Mouse (Mus musculus) stomach, postnatal 0 days (tissue): ENCODE measurements around the gene Abraxas2. TPM values are rescaled to one million over a fixed set of nuclear protein-coding genes. Genes with fewer than 3 reads are reported as not detected.

ENCODE experiments used
- ATAC-seq: fragments of 200-750 bp; cut with Nextera tagmentation; 2 replicates; pipeline ENCODE4 v1.8.0; 2017; ENCODE audit not compliant: low FRiP score, low TSS enrichment
- DNase-seq: peaks from one replicate; pipeline ENCODE4 v3.0.0-alpha.2; 2016; ENCODE audit warnings: low spot score
- H3K27ac ChIP-seq: fragments of 300-500 bp; sonication (generic); replicated peaks from 2 replicates; pipeline ENCODE4 v1.5.1; 2014; ENCODE audit warnings: mild to moderate bottlenecking, control low read depth
- H3K27me3 ChIP-seq: fragments of 300-500 bp; sonication (generic); 2 replicates; pipeline ENCODE4 v1.6.1; 2014; ENCODE audit warnings: low read length; ENCODE audit not compliant: control insufficient read depth, insufficient read depth
- H3K36me3 ChIP-seq: fragments of 300-500 bp; sonication (generic); 2 replicates; pipeline ENCODE4 v1.6.1; 2014; ENCODE audit warnings: low read length, mixed read lengths; ENCODE audit not compliant: control insufficient read depth, insufficient read depth
- H3K4me1 ChIP-seq: fragments of 300-500 bp; sonication (generic); replicated peaks from 2 replicates; pipeline ENCODE4 v1.6.1; 2014; ENCODE audit warnings: antibody characterized with exemption; ENCODE audit not compliant: control insufficient read depth, insufficient read depth
- H3K4me2 ChIP-seq: fragments of 300-500 bp; sonication (generic); replicated peaks from 2 replicates; pipeline ENCODE4 v1.6.1; 2014; ENCODE audit warnings: low read depth, mild to moderate bottlenecking, control low read depth, moderate library complexity
- H3K4me3 ChIP-seq: fragments of 300-500 bp; sonication (generic); 2 replicates; pipeline ENCODE4 v1.5.1; 2014; ENCODE audit warnings: low read depth, low read length, control low read depth
- H3K9ac ChIP-seq: fragments of 300-500 bp; sonication (generic); 2 replicates; pipeline ENCODE4 v1.6.1; 2014; ENCODE audit warnings: mild to moderate bottlenecking, low read length, control low read depth, mixed read lengths
- H3K9me3 ChIP-seq: fragments of 300-500 bp; sonication (generic); 2 replicates; pipeline ENCODE4 v1.6.1; 2016; ENCODE audit warnings: low read length; ENCODE audit not compliant: control insufficient read depth
- CTCF ChIP-seq: IDR thresholded peaks from 2 replicates; pipeline ENCODE4 v1.5.1; 2016; ENCODE audit warnings: antibody characterized with exemption, low read depth, mild to moderate bottlenecking, moderate library complexity
- EP300 ChIP-seq: optimal IDR thresholded peaks from 2 replicates; pipeline ENCODE3; 2016; ENCODE audit warnings: antibody characterized with exemption
- WGBS: fragments of 180-500 bp; shearing (Covaris S2); extraction: QIAGEN DNeasy Blood & Tissue Kit; methylation state at CpG from one replicate; pipeline ENCODE4 v1.1.7; 2014; 5-methylcytosine and 5-hydroxymethylcytosine counted together
- polyA plus RNA-seq: library from polyadenylated mRNA; unstranded; fragments of >200 nt; fragmentation: Nextera tagmentation; extraction: Ambion mirVana; gene quantifications from 2 replicates; pipeline ENCODE4 v1.2.1, GENCODE M21; 2015

Abraxas2 gene
- polyA plus RNA-seq, 1 experiment from 2014 or later: 20.2 TPM

DNA sequence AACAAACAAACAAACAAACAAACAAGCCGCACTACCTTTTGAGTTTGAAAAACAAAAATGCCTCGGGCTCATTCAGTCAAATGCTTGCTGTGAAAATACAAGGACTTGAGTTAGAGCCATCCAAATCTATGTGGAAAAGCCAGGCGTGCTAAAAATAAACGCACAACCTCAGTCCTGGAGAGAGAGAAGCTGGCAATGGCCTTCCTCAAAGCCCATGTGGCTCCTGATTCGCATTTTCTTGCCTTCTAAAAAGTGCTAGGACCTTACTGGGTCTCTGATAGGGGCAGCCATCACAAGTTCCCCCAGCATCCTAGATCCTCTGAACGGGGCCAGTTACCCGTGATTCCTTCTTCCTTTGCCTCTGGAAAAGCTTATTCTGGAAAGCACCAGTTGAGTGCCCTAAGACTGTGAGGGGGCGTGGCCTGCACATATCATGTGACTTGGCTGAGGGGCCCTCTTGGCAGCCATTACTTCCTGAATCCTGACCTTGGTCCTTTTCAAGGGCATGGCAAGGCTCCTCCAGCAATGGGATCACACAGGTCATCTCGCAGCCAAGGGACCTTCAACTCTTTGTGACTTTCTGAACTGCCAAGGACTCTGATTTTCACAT is 37.3 kb downstream of the Abraxas2 start:
- 83% methylated on average over 9 of the region's 9 CpGs for WGBS
- no peak for ATAC-seq
- no peak overlapping the region for H3K4me2 ChIP-seq
- H3K9me3 ChIP-seq: no peaks in the 10 kb centered on the region
- H3K27me3 ChIP-seq: no peaks in the 10 kb centered on the region
- H3K9ac ChIP-seq: no peak overlapping the region
- H3K36me3 ChIP-seq: no peaks in the 10 kb centered on the region
- no peak for DNase-seq
- TF ChIP-seq EP300 (no peak), CTCF (no peak)
- no peak overlapping the region for H3K4me3 ChIP-seq
- no peaks in the 10 kb centered on the region for H3K4me1 ChIP-seq
- no peak overlapping the region for H3K27ac ChIP-seq

DNA sequence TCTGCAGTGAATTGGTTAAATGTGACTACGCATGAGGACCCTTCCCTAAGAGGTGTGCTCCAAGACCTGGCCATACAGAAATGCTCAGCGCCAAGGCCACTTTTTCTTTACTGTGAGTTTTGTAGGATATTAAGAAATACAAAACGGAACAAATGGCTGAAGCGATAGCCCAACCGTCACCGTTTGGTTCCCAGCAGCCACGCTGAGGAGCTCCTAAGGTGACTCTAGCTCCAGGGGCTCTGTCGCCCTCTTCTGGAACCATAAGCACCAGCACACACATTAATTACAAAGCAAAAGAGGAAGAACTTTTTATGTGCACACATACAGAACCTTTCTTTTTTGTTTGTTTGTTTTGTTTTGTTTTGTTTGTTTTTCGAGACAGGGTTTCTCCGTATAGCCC is 38.2 kb downstream of the Abraxas2 start:
- Histone ChIP-seq H3K4me3 (no peak overlapping the region), H3K36me3 (no peaks in the 10 kb centered on the region), H3K4me1 (no peaks in the 10 kb centered on the region), H3K4me2 (no peak overlapping the region), H3K9ac (no peak overlapping the region), H3K9me3 (no peaks in the 10 kb centered on the region), H3K27me3 (no peaks in the 10 kb centered on the region), H3K27ac (no peak overlapping the region)
- DNase-seq (no peak), ATAC-seq (no peak)
- peak; percentile 38 for TF ChIP-seq CTCF
- TF ChIP-seq EP300: no peak
- WGBS: 88% methylated on average over 10 of the region's 10 CpGs

DNA sequence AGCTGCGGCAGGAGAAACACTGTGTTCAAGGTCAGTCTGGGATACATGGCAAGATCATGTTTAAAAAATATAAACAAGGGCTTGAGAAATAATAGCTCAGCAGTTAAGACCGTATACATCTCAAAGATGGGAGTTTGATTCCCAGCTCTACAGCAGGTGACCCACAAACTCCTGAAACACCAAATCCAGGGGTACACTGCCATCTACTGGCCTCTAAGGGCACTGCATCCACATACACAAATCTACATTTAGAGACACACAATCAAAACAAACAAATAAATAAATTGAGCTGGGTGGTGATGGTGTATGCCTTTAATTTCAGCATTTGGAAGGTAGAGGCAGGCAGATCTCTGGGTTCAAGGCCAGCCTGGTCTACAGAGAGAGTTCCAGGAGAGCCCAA is 39.2 kb downstream of the Abraxas2 start:
- Histone ChIP-seq H3K27ac (no peak overlapping the region), H3K9me3 (no peaks in the 10 kb centered on the region), H3K4me3 (no peak overlapping the region), H3K4me1 (no peaks in the 10 kb centered on the region), H3K27me3 (no peaks in the 10 kb centered on the region), H3K36me3 (no peaks in the 10 kb centered on the region), H3K9ac (no peak overlapping the region), H3K4me2 (no peak overlapping the region)
- no peak for TF ChIP-seq EP300
- TF ChIP-seq CTCF: peak; percentile 68
- ATAC-seq (no peak), DNase-seq (no peak)
- 86% methylated on average over 2 of the region's 2 CpGs for WGBS

DNA sequence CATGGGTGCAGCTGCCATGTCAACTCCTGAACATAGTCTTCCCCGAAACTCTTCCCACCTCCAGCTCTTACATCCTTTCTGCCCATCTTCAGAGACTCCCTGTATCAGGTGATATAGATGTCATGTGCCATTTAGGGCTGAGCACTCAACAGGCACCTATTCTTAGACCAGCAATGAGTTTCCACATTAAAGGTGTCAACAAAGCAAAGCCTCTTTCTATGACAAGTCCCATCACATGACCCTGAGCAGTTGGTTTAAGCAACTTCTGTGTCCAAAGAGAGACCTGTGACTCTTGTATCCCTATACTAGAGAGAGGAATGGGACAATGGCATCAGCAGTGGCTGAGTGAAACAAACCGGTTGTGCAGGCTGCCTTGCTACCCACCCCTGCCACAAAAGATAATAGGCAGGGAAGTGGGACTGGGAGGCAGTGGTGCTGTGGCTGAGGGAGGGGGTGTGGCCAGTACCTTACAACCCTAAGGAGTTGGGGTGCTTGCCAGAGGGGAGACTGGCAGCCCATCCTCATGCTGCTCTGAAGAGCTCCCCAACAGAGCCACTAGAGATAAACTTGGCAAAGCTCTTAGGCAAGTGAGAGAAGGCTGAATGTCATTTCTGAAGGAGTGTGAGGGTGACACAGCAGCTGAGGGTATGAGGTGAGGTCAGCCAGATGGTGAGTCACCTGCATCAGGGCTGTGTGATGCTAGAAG is 42.0 kb downstream of the Abraxas2 start:
- Histone ChIP-seq H3K4me3 (no peak overlapping the region), H3K27me3 (no peaks in the 10 kb centered on the region), H3K9me3 (no peaks in the 10 kb centered on the region), H3K36me3 (no peaks in the 10 kb centered on the region), H3K9ac (no peak overlapping the region), H3K4me2 (no peak overlapping the region), H3K4me1 (no peaks in the 10 kb centered on the region), H3K27ac (peak overlapping the region; percentile 61)
- 39% methylated on average over 2 of the region's 2 CpGs for WGBS
- DNase-seq (peak; percentile 48), ATAC-seq (peak; percentile 80)
- TF ChIP-seq EP300 (peak; percentile 17), CTCF (no peak)

DNA sequence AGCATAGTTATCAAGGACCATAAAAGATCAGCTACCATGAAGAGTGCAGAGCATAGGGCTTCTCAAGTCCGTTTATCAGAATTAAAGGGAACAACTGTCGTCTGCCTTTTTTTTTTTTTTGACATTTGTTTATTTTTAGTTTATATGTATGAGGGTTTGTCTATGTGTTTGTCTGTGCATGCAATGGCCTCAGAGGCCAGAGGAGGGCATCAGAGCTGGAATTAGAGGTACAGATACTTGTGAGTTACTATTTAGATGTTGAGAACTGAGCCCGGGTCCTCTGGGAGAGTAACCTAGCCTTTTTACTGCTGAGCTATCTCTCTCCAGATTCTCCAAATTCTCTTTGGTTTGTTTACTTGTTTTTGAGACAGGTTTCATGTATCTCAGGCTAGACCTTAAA is 44.8 kb downstream of the Abraxas2 start:
- TF ChIP-seq CTCF (peak; percentile 26; the same call in 1 of the 2 replicates), EP300 (no peak)
- Histone ChIP-seq H3K9me3 (no peaks in the 10 kb centered on the region), H3K4me3 (no peak overlapping the region), H3K4me1 (no peaks in the 10 kb centered on the region), H3K27me3 (no peaks in the 10 kb centered on the region), H3K36me3 (no peaks in the 10 kb centered on the region), H3K9ac (no peak overlapping the region), H3K4me2 (no peak overlapping the region), H3K27ac (no peak overlapping the region)
- no peak for DNase-seq
- ATAC-seq: no peak
- 66% methylated on average over 3 of the region's 3 CpGs for whole genome bisulfite sequencing

DNA sequence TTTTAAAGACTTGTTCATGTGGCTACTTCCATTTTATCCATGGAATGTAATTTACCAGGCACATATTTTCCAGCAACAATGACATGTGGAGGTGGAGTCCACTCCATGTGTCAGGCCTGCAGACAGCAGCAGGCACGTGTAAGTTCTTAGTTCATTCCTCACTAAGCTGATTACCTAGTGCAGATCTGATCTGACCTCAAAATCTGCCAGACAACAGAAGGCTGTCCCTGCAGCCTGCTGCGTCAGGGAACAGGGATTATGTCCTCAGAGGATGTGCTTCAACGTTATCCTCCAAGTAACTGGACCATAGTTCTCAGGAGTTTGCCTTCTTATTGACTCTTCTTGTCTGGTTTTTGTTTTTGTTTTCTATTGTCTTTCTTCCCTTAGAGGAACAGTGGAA is 62.9 kb downstream of the Abraxas2 start:
- Histone ChIP-seq H3K9ac (no peak overlapping the region), H3K36me3 (no peaks in the 10 kb centered on the region), H3K4me2 (no peak overlapping the region), H3K9me3 (no peaks in the 10 kb centered on the region), H3K4me1 (no peaks in the 10 kb centered on the region), H3K4me3 (no peak overlapping the region), H3K27ac (no peak overlapping the region), H3K27me3 (no peaks in the 10 kb centered on the region)
- 45% methylated on average over 3 of the region's 3 CpGs for WGBS
- TF ChIP-seq EP300 (no peak), CTCF (no peak)
- ATAC-seq: no peak
- DNase-seq: no peak
